Mouse (Mus musculus): Measurements from ENCODE around the gene Banf1.

GRCm38 (mm10) chr19:5374177-5374576, 7.2 kb upstream of the Banf1 start:
- TF ChIP-seq CTCF (IDR thresholded peaks at IDR 0.05; ENCODE audit: low read depth) (no peak), EP300 (IDR thresholded peaks at IDR 0.05; ENCODE audit: low read depth) (no peak)
